Mouse (Mus musculus) small intestine, adult 2 months (tissue): ENCODE measurements at regions not wholly inside any gene's neighbourhood (a gene's known extent, or its start where the extent isn't known, plus 50 kb on each side); places are given as distances from the start of the nearest gene placed in this dataset.

ENCODE experiments used
- CTCF ChIP-seq: fragments of 200-500 bp; IDR thresholded peaks from 2 replicates; pipeline ENCODE4 v1.5.1; 2012; ENCODE audit warnings: low read depth, mild to moderate bottlenecking, control low read depth, inconsistent platforms, low read length, moderate library complexity, mixed read lengths; ENCODE audit not compliant: insufficient replicate concordance, insufficient read length; ENCODE audit errors: extremely low read depth
- POLR2A ChIP-seq: fragments of 200-500 bp; IDR thresholded peaks from 2 replicates; pipeline ENCODE4 v1.6.1; 2012; ENCODE audit warnings: low read depth, mild to moderate bottlenecking, control low read depth, inconsistent platforms, low read length, moderate library complexity

DNA sequence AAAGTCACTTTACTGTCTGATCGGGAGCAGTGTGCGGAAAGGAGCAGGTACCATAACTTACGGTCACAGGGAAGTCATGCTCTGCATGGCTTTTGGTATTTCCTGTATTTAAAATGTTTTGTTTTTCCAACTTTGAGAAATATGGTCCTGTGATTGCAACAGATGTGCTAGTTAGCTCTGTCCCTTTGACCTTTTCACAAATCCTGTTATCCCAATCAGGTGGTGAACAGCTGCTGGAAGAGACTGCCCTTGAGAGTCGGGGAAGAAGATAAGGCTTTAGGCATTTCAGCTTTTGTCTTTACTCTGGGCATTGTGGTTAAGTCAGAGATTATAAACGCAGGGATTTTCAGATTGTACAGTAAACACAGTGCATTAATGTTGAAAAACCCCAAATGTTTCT lies 588.5 kb upstream of the Atp2b1 start:
- TF ChIP-seq CTCF (no peak), POLR2A (no peak)
